Comparison of ENCODE assay signal across 15 mouse cellular contexts in genomic region chr14:72777927-72778560, GRCm38 (mm10).
DNase-seq lines count a peak whose midpoint lies in the region; ATAC-seq lines count a peak whose summit lies in the region.
"Had no signal": no experiment of that assay in that cellular context is flagged by ENCODE, and none has a peak within 500 bp of the region (broad histone marks: within the 10 kb centered on the region; RNA-seq: fewer than 3 reads in every experiment).

No protein-coding gene starts in this region.

- 59% methylated on average over 6 of the region's 6 CpGs for WGBS in kidney, embryonic 16.5 days

- no peak overlapping the region for H3K27ac ChIP-seq in kidney, embryonic 16.5 days (ENCODE audit: low read length)
- H3K27ac ChIP-seq: embryonic facial prominence, embryonic 15.5 days; heart, embryonic 10.5 days; midbrain, embryonic 10.5 days had no signal

- H3K27me3 ChIP-seq in kidney, embryonic 16.5 days (ENCODE audit: insufficient read depth, low read length) = no peaks in the 10 kb centered on the region
- H3K27me3 ChIP-seq: embryonic facial prominence, embryonic 15.5 days had no signal

- H3K4me3 ChIP-seq in kidney, embryonic 16.5 days (ENCODE audit: low read length) = no peak overlapping the region
- H3K4me3 ChIP-seq: embryonic facial prominence, embryonic 15.5 days; heart, embryonic 10.5 days; midbrain, embryonic 10.5 days had no signal

- no peaks in the 10 kb centered on the region for H3K4me1 ChIP-seq in kidney, embryonic 16.5 days (ENCODE audit: insufficient read depth, low read length)
- H3K4me1 ChIP-seq: embryonic facial prominence, embryonic 15.5 days; heart, embryonic 10.5 days; midbrain, embryonic 10.5 days had no signal

- no peak overlapping the region for H3K4me2 ChIP-seq in kidney, embryonic 16.5 days (replicated peaks; ENCODE audit: low read depth, low read length)
- H3K4me2 ChIP-seq: embryonic facial prominence, embryonic 15.5 days; lung, embryonic 14.5 days had no signal

- no peak overlapping the region for H3K9ac ChIP-seq in kidney, embryonic 16.5 days (replicated peaks; ENCODE audit: low read length)
- H3K9ac ChIP-seq: embryonic facial prominence, embryonic 15.5 days; lung, embryonic 14.5 days had no signal

- H3K9me3 ChIP-seq in kidney, embryonic 16.5 days (ENCODE audit: low read length) = no peaks in the 10 kb centered on the region
- H3K9me3 ChIP-seq: embryonic facial prominence, embryonic 15.5 days; heart, embryonic 10.5 days; midbrain, embryonic 10.5 days had no signal

- no peaks in the 10 kb centered on the region for H3K36me3 ChIP-seq in kidney, embryonic 16.5 days (ENCODE audit: insufficient read depth, low read length)
- H3K36me3 ChIP-seq: embryonic facial prominence, embryonic 15.5 days; heart, embryonic 10.5 days; midbrain, embryonic 10.5 days had no signal

- peak; percentile 38 to 60 for DNase-seq in kidney, adult 8-10 months
- DNase-seq in CD4-positive helper T cell, adult 2 months (ENCODE audit: low read depth, low spot score) = peak; percentile 46
- peak; percentile 71 for DNase-seq in induced T-regulatory cell, adult 2 months (ENCODE audit: low read depth)
- DNase-seq in natural killer cell, adult 2 months (ENCODE audit: low spot score in 2 of 2) = peak; percentile 46 to 65
- DNase-seq in layer of hippocampus, adult 9-10 months (ENCODE audit: low spot score) = no peak
- DNase-seq in cerebellum, adult 9-11 months = no peak
- DNase-seq in ovary, adult 18-20 months (ENCODE audit: low spot score) = no peak
- DNase-seq: cerebellum, adult 11-12 months; gastrocnemius, postnatal 14 days; lung, embryonic 14.5 days; right cerebral cortex, postnatal 14 days had no signal

- no peak for ATAC-seq in kidney, embryonic 16.5 days (ENCODE audit: low FRiP score, low TSS enrichment)

Comparison
In these comparisons a context has a peak if more than half of its experiments do, and no peak if none do; other contexts are left out.
1. DNase-seq: peak in kidney, adult 8-10 months (2 of 2), CD4-positive helper T cell, adult 2 months (single experiment), induced T-regulatory cell, adult 2 months (single experiment) and natural killer cell, adult 2 months (2 of 2); none in layer of hippocampus, adult 9-10 months (single experiment), cerebellum, adult 9-11 months (single experiment) and ovary, adult 18-20 months (single experiment).